Mouse (Mus musculus): Measurements from ENCODE around the gene Apbb2.

DNA sequence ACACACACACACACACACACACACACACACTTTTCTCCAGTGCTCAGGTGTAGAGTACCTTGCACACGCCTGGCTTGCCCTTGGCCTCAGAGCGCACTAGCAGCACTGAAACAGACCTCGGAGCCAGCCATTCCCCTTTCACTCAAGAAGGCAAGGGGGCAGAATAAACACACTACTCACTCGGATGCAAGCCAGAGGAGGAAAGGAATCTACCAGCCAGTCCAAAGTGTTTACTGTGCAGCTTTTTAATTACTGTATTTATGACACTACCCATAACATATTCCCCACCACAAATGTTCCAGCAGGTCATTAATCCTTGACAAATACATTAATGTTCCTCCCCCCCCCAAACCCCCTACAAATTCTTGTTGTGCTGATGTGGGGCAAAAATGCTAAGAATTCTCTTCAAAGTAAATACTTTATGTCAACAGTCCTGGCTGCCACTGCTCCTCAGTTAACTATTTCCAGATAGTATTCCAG lies 121.7 kb downstream of the Apbb2 start:
- TF ChIP-seq POLR2A (IDR thresholded peaks at IDR 0.05; ENCODE audit: insufficient read depth, low read depth, low read length) (no peak), CTCF (IDR thresholded peaks at IDR 0.05) (no peak)
